Mouse (Mus musculus) cerebellum, adult 11-12 months (tissue): Measurements from ENCODE around the gene Was.
A peak's percentile ranks its signal among the peaks of the same experiment; 100 is the strongest.
"Not testable (repeated sequence)": the region's sequence is repeated elsewhere in the genome, so short reads cannot be mapped to it uniquely, and the experiment has no call there.

Experiments
- DNase-seq: peaks from one replicate; pipeline ENCODE4 v3.0.0; 2022

Was gene

GRCm38 (mm10) chrX:8090346-8090953 lies at the start of gene Was:
Gene Was (minus strand): TSS chrX:8090498.
- DNase-seq, result no peak

GRCm38 (mm10) chrX:8139480-8139879 lies 49.2 kb upstream of the Was start:
- no peak for DNase-seq

GRCm38 (mm10) chrX:8135886-8136285 lies 45.6 kb upstream of the Was start:
- DNase-seq, result no peak

- DNase-seq, result peak; percentile 94
Observed at GRCm38 (mm10) chrX:8132017-8132976, 42.0 kb upstream of the Was start, which contains the start of gene Wdr13. Gene Wdr13 (minus strand): TSS chrX:8132892.

- DNase-seq, result peak; percentile 51
Observed at GRCm38 (mm10) chrX:8131393-8131792, 41.1 kb upstream of the Was start.

GRCm38 (mm10) chrX:8125235-8125634 lies 34.9 kb upstream of the Was start:
- no peak for DNase-seq

- DNase-seq, result peak; percentile 69
Observed at GRCm38 (mm10) chrX:8123821-8124470, 33.6 kb upstream of the Was start.

- DNase-seq, result no peak
Observed at GRCm38 (mm10) chrX:8117264-8117663, 27.0 kb upstream of the Was start.

GRCm38 (mm10) chrX:8115275-8115674 lies 25.0 kb upstream of the Was start:
- DNase-seq, result no peak

- DNase-seq, result no peak
Observed at GRCm38 (mm10) chrX:8105019-8105418, 14.7 kb upstream of the Was start.

GRCm38 (mm10) chrX:8102213-8102668 lies 11.9 kb upstream of the Was start:
- no peak for DNase-seq

GRCm38 (mm10) chrX:8101017-8101416 lies 10.7 kb upstream of the Was start:
- DNase-seq, result no peak

GRCm38 (mm10) chrX:8099435-8099834 lies 9.1 kb upstream of the Was start:
- DNase-seq, result no peak

- peak; percentile 99 for DNase-seq
Observed at GRCm38 (mm10) chrX:8096787-8097242, 6.5 kb upstream of the Was start.

GRCm38 (mm10) chrX:8096068-8096786 lies 5.9 kb upstream of the Was start:
- peak; percentile 87 for DNase-seq

GRCm38 (mm10) chrX:8095546-8095945 lies 5.2 kb upstream of the Was start:
- peak; percentile 32 for DNase-seq

GRCm38 (mm10) chrX:8090954-8091347 lies 653 bp upstream of the Was start:
- DNase-seq, result not testable (repeated sequence)

GRCm38 (mm10) chrX:8089746-8090145 lies 552 bp downstream of the Was start:
- no peak for DNase-seq

GRCm38 (mm10) chrX:8085611-8086010 lies 4.7 kb downstream of the Was start:
- DNase-seq, result no peak

GRCm38 (mm10) chrX:8084771-8085259 lies 5.5 kb downstream of the Was start:
- DNase-seq, result no peak

GRCm38 (mm10) chrX:8075104-8075503 lies 15.2 kb downstream of the Was start:
- DNase-seq, result no peak

- DNase-seq, result peak; percentile 98
Observed at GRCm38 (mm10) chrX:8074430-8075014, 15.8 kb downstream of the Was start, which contains the start of gene Suv39h1. Gene Suv39h1 (minus strand): TSS chrX:8074760.
